ENCODE assay signal across 14 mouse cellular contexts in the genomic region with DNA sequence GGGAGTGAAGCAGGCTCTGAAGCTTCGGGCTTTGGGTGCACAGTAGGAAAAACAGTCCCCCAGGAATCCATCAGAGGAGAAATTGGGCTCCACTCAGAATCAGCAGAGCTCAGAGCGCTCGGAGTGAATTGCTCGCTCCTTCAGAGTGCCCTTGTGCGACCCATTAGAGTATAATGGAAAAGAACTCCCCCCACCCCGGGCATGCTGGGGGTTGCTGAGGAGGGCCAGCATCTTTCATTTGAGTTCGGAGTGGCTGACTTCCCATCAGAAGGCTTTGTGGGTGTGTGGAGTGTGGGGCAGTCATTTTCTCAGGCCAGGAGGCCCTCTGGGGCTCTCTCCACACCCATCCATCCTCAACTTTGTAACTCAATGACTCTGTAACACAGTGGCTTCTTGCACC.
"Had no signal": no experiment of that assay in that cellular context is flagged by ENCODE, and none has a peak within 500 bp of the region (broad histone marks: within the 10 kb centered on the region; RNA-seq: fewer than 3 reads in every experiment).

No protein-coding gene starts in this region.

- H3K36me3 ChIP-seq: limb, embryonic 12.5 days; limb, embryonic 15.5 days; midbrain, embryonic 12.5 days had no signal

- ATAC-seq: liver, postnatal 0 days; lung, postnatal 0 days had no signal

- H3K27ac ChIP-seq: kidney, postnatal 0 days; limb, embryonic 12.5 days; limb, embryonic 15.5 days; liver, embryonic 14.5 days; macrophage; midbrain, embryonic 12.5 days had no signal

- H3K4me2 ChIP-seq: limb, embryonic 12.5 days; limb, embryonic 15.5 days; liver, embryonic 11.5 days; lung, embryonic 14.5 days; midbrain, embryonic 12.5 days had no signal

- H3K9ac ChIP-seq: limb, embryonic 12.5 days; limb, embryonic 15.5 days; liver, embryonic 14.5 days; liver, postnatal 0 days; lung, embryonic 14.5 days; midbrain, embryonic 12.5 days had no signal

- DNase-seq: kidney, adult 2 months; kidney, postnatal 36 days; liver, postnatal 0 days; lung, embryonic 14.5 days; thymus, adult 18-20 months; thymus, postnatal 36 days had no signal

- H3K4me1 ChIP-seq: limb, embryonic 12.5 days; limb, embryonic 15.5 days; midbrain, embryonic 12.5 days had no signal

- H3K27me3 ChIP-seq: limb, embryonic 12.5 days; limb, embryonic 15.5 days; midbrain, embryonic 12.5 days had no signal

- H3K9me3 ChIP-seq: limb, embryonic 12.5 days; limb, embryonic 15.5 days; midbrain, embryonic 12.5 days had no signal

- H3K4me3 ChIP-seq: limb, embryonic 12.5 days; limb, embryonic 15.5 days; midbrain, embryonic 12.5 days had no signal
